Mouse (Mus musculus) testis, adult 2 months (tissue): Measurements from ENCODE around the gene Sorcs3.

ENCODE experiments used
- CTCF ChIP-seq: fragments of 200-500 bp; IDR thresholded peaks from 2 replicates; pipeline ENCODE4 v1.5.1; 2012; ENCODE audit warnings: low read depth, mild to moderate bottlenecking, inconsistent platforms, low read length, moderate library complexity; ENCODE audit not compliant: control insufficient read depth, insufficient read depth, insufficient replicate concordance
- POLR2A ChIP-seq: fragments of 200-500 bp; IDR thresholded peaks from 2 replicates; pipeline ENCODE4 v1.6.1; 2012; ENCODE audit warnings: low read depth, mild to moderate bottlenecking, inconsistent platforms, low read length, moderate library complexity; ENCODE audit not compliant: control insufficient read depth

DNA sequence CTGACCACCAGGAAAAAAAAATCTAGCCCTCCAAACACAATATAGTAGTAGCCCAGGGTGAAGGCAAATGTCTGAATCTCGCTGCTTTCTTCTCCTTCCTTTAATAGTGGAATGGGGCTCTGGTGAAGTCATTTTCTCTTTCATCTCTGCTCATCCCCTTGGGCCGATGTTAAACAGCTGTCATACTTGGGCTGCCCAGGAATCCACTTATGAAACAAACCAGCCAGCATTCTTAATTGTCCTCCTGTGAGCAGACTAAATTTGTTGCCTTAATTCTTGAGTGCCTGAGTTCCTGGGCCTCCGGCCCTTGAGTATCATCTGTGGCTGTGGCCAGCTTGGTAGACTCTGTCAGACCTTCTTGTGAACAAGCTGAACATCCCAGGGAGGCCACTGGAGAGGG is 95.5 kb downstream of the Sorcs3 start:
- TF ChIP-seq CTCF (no peak), POLR2A (no peak)
